Mouse (Mus musculus) CH12.LX (cell line): Measurements from ENCODE around the gene Samd3.

Experiments used
- CTCF ChIP-seq, 2 experiments: IDR thresholded peaks in 1 of 2; conservative IDR thresholded peaks in 1 of 2; 2 replicates each; pipeline ENCODE4 v1.5.1; 2011 to 2012; ENCODE audit warnings: low read depth in 2 of 2, low read length in 2 of 2, improper control_type of control experiment in 1 of 2, inconsistent platforms in 1 of 2, mild to moderate bottlenecking in 1 of 2, moderate library complexity in 1 of 2
- HCFC1 ChIP-seq: IDR thresholded peaks from 2 replicates; pipeline ENCODE4 v1.6.1; 2012; ENCODE audit warnings: low read depth, mild to moderate bottlenecking, inconsistent platforms, low read length, improper control_type of control experiment
- POLR2A ChIP-seq: IDR thresholded peaks from 2 replicates; pipeline ENCODE4 v1.6.1; 2011; ENCODE audit warnings: low read depth, mild to moderate bottlenecking, improper control_type of control experiment, low read length
- USF1 ChIP-seq: IDR thresholded peaks from 2 replicates; pipeline ENCODE4 v1.6.1; 2014; ENCODE audit warnings: low read depth, mild to moderate bottlenecking, inconsistent platforms, low read length, improper control_type of control experiment

GRCm38 (mm10) chr10:26297200-26297599 lies 67.7 kb downstream of the Samd3 start:
- TF ChIP-seq CTCF (conservative IDR thresholded peaks at IDR 0.05 in 1 of 2, IDR thresholded peaks at IDR 0.05 in 1 of 2; ENCODE audit: low read depth in 2 of 2, low read length in 2 of 2) (no peak), HCFC1 (no peak), POLR2A (no peak), USF1 (no peak)
